Mouse (Mus musculus): ENCODE results near the gene Rpusd3. TPM values are rescaled to one million over a fixed set of nuclear protein-coding genes. Genes with fewer than 3 reads are reported as not detected.

The Rpusd3 gene
- polyA plus RNA-seq, 1 experiment from 2014 or later: 19.2 TPM

DNA sequence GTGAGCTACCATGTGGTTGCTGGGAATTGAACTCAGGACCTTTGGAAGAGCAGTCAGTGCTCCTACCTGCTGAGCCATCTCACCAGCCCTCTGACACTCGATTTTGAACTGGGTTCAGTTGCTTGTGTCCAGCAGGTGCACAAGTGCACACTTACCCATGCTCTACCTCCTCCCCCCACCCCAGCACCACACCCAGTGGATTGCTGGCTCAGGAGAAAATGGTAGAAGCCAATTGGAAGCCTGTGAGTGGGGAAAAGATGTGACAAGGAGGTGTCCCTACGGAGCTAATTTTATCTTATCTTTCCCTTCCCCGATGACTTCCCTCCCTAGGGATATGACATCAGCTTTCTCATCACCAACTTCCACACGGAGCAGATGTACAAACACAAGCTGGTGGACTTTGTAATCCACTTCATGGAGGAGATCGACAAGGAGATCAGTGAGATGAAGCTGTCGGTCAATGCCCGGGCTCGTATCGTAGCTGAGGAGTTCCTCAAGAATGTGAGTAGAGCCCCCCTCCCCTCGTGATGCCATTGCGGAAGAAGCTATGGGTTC, 33.9 kb downstream of the Rpusd3 start:
- Histone ChIP-seq H3K9ac (no peak overlapping the region), H3K36me3 (peaks cover 99% of the 10 kb centered on the region), H3K9me3 (replicated peaks) (no peaks in the 10 kb centered on the region), H3K4me1 (replicated peaks) (peaks cover 10% of the 10 kb centered on the region), H3K27me3 (no peaks in the 10 kb centered on the region), H3K27ac (0 out of 2 replicates have a peak overlapping the region, but pooled peaks have one; percentile 16), H3K4me2 (no peak overlapping the region), H3K4me3 (replicated peaks) (no peak overlapping the region)
- DNase-seq: no peak
- WGBS (ENCODE audit: insufficient replicate concordance): 77% methylated on average over 11 of the region's 11 CpGs
- no peak for ATAC-seq (ENCODE audit: low read depth)

DNA sequence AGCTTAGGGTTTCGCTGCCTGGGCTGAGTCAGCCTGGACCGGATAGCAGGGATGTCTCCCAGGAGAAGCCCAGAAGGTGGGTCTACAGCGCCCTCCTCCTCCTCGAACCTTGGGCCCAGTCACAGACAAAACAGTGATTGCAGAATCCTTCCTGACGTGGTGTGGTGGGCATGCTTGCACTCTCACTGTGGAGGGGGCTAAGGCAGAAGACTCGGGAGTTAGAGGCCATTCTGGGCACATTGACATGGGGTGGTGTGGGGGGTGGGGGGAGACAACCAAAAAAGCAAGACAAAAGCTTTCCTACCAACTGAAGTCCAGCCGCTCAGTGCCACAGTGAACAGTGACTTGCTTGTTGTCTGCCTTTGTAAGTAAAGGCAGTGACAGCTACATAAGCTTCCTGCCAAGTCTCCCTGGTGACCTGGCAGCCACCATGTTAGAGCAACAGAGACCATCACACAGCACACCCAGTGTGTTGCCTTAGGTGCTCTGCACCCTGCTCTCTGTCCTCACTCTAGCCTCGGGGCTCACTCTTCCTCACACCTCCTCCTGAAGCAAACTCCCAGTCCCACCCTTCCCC, 34.7 kb downstream of the Rpusd3 start:
- Histone ChIP-seq H3K4me1 (replicated peaks) (peaks cover 18% of the 10 kb centered on the region), H3K9me3 (replicated peaks) (no peaks in the 10 kb centered on the region), H3K27me3 (no peaks in the 10 kb centered on the region), H3K36me3 (peaks cover 93% of the 10 kb centered on the region), H3K4me2 (no peak overlapping the region), H3K27ac (no peak overlapping the region), H3K4me3 (replicated peaks) (no peak overlapping the region), H3K9ac (no peak overlapping the region)
- DNase-seq: no peak
- WGBS (ENCODE audit: insufficient replicate concordance): 81% methylated on average over 8 of the region's 8 CpGs
- ATAC-seq (ENCODE audit: low read depth): no peak

DNA sequence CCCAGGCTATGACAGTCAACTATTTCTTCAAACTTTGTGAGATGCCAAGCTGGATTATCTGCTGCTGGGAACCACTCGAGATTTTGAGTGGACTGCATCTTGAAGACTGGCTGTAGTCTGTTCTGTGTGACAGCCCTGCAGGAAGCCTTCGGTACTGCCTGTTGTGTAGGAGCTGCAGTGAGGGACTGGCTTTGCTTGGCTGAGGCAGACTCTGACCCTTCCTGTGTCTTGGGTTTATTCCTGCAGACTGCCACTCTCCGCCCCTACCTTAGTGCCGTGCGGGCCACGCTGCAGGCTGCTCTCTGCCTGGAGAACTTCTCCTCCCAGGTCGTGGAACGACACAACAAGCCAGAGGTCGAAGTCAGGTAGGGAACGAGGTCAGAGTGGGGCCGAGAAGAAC, 38.7 kb downstream of the Rpusd3 start:
- H3K36me3 ChIP-seq: peaks cover 60% of the 10 kb centered on the region
- no peak for DNase-seq
- H3K4me2 ChIP-seq: peak overlapping the region; percentile 88

DNA sequence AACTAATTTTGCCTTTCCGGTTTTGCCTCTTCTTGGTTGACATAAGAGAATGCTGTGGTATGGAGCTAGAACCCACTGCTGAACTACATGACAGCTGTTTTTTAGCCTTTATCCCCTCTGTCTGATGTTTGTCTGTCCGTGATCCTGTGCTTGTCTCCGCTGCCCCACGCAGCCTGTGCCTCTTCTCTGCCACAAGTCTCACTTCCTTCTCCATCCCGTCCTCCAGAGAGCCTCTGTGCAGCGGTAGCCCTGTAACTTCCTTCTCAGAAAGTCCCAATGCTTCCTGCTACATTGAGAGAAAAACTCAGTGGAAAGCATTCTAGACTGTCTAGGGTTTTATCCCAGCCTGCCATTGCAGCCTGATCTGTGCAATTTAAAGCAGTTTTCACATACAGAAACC, 39.9 kb downstream of the Rpusd3 start:
- no peaks in the 10 kb centered on the region for H3K9me3 ChIP-seq (replicated peaks)
- H3K4me3 ChIP-seq (replicated peaks): peak overlapping the region; percentile 99
- no peaks in the 10 kb centered on the region for H3K27me3 ChIP-seq
- H3K4me2 ChIP-seq: peak overlapping the region; percentile 88
- peak overlapping the region; percentile 98 for H3K9ac ChIP-seq
- no peak for ATAC-seq (ENCODE audit: low read depth)
- DNase-seq: no peak
- WGBS (ENCODE audit: insufficient replicate concordance): 16% methylated on average over 6 of the region's 6 CpGs
- peaks cover 54% of the 10 kb centered on the region for H3K4me1 ChIP-seq (replicated peaks)
- H3K27ac ChIP-seq: peak overlapping the region; percentile 93
- H3K36me3 ChIP-seq: peaks cover 60% of the 10 kb centered on the region

More for the DNA sequence above, 38.7 kb downstream of the Rpusd3 start:
- WGBS (ENCODE audit: insufficient replicate concordance): 89% methylated on average over 11 of the region's 11 CpGs
- no peak overlapping the region for H3K27ac ChIP-seq
- peaks cover 45% of the 10 kb centered on the region for H3K4me1 ChIP-seq (replicated peaks)
- H3K9me3 ChIP-seq (replicated peaks): no peaks in the 10 kb centered on the region
- no peak overlapping the region; the same call in 1 of the 2 replicates for H3K9ac ChIP-seq
- H3K4me3 ChIP-seq (replicated peaks): no peak overlapping the region; the same call in 1 of the 2 replicates
- no peaks in the 10 kb centered on the region for H3K27me3 ChIP-seq
- no peak for ATAC-seq (ENCODE audit: low read depth)

DNA sequence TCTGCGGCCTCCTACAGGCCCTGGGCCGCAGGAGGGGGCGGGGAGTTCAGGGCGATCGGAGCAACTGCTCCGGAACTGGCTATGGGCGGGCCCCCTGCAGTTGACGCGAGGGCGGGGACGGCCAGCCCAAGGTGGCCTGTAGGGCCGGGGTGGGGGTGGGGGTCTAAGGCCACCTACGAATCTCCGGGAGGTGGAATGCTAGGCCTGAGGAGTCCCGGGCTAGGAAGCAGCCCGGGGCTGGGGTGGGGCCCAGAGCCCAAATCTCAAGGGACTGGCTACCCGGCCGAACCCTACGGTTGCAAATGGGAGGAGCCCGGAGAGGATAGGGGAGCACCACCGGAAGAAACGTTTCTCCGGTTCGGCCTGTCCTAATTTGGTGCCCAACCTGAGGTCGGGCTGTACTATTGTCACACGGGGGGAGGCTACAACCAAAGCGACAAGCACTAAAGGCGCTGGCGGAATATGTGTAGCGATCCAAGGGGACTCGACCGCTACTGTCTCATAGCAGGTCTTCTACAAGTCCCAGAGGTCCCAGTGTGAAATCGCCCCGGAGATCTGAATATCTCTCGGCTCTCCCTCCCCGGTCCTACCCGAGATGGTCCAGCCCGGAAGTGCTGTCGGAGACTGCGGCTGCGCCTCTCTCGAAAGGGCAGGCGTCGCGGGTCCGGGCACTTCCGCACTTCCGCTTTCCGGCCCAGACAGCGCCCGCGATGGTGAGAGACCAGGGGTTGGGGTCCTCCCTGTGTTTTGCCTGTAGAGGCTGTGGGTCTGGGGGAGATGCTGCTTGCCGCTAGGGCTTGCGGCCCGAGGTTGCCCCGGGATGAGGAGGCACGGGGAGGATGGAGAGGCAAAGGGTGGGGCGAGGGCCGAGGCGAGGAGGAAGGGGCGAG, 41.4 kb downstream of the Rpusd3 start, which contains the start of the genes Tada3 and Arpc4:
Tada3 (minus strand) TSS at position 388 of the 890 bp plus-strand sequence.
Arpc4 (plus strand) TSS at position 620 of the 890 bp plus-strand sequence.
- Histone ChIP-seq H3K4me3 (replicated peaks) (peak within 1 kb of the TSS; percentile 99), H3K4me2 (peak within 1 kb of the TSS; percentile 88), H3K9me3 (replicated peaks) (no peaks in the 10 kb centered on the region), H3K4me1 (replicated peaks) (peaks cover 69% of the 10 kb centered on the region), H3K27ac (peak within 1 kb of the TSS; percentile 93), H3K27me3 (no peaks in the 10 kb centered on the region), H3K36me3 (peaks cover 58% of the 10 kb centered on the region), H3K9ac (peak within 1 kb of the TSS; percentile 98)
- under 1% methylated on average over 60 of the region's 61 CpGs for WGBS (ENCODE audit: insufficient replicate concordance)
- DNase-seq (peak; percentile 90), ATAC-seq (ENCODE audit: low read depth) (peak; percentile 93)

DNA sequence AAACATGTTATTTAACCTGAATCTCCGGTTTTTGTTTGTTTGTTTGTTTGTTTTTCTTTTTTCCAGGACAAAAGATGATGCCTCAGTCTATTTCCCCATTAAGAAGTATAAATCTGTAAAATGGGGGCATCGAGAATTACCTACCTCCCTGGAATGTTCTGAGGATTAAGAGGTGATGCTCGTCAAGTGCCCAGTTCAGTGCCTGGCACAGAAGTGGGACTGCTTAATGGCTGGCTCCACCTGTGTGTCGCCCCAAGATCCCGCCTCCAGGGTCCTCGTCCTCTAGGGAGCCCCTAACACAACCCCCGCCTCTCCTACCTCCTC, 42.0 kb downstream of the Rpusd3 start:
- peak overlapping the region; percentile 98 for H3K9ac ChIP-seq
- peak overlapping the region; percentile 99 for H3K4me3 ChIP-seq (replicated peaks)
- 6% methylated on average over 7 of the region's 7 CpGs for WGBS (ENCODE audit: insufficient replicate concordance)
- no peak for ATAC-seq (ENCODE audit: low read depth)
- DNase-seq: no peak
- H3K4me1 ChIP-seq (replicated peaks): peaks cover 75% of the 10 kb centered on the region
- H3K9me3 ChIP-seq (replicated peaks): no peaks in the 10 kb centered on the region
- peak overlapping the region; percentile 93 for H3K27ac ChIP-seq
- H3K4me2 ChIP-seq: peak overlapping the region; percentile 88
- H3K36me3 ChIP-seq: peaks cover 58% of the 10 kb centered on the region
- H3K27me3 ChIP-seq: no peaks in the 10 kb centered on the region

DNA sequence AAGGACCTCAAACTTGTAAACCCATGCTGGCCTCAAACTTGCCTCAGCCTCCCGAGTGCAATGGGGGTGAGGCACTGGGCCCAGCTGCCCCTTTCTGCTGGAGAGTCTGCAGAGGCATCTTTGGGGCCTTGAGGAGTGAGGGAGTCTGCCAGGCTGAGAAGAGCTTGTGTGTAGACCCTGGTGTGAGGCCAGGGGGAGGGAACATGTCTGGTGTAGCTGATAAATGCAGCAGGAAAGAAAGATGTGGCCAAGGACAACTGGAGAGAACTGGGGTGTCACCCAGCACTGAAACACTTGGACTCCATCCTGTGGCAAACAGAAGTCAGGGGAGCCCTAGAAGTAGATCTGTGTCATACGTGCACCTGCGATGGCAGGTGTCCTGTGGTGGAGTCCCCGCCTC, 45.6 kb downstream of the Rpusd3 start:
- WGBS (ENCODE audit: insufficient replicate concordance): 37% methylated on average over 4 of the region's 4 CpGs
- DNase-seq (peak; percentile 65), ATAC-seq (ENCODE audit: low read depth) (peak; percentile 38)
- Histone ChIP-seq H3K9me3 (replicated peaks) (no peaks in the 10 kb centered on the region), H3K36me3 (peaks cover 74% of the 10 kb centered on the region), H3K9ac (peak overlapping the region; percentile 46), H3K4me3 (replicated peaks) (peak overlapping the region; percentile 16), H3K4me2 (peak overlapping the region; percentile 51), H3K4me1 (replicated peaks) (peaks cover 50% of the 10 kb centered on the region), H3K27me3 (no peaks in the 10 kb centered on the region), H3K27ac (peak overlapping the region; percentile 83)

DNA sequence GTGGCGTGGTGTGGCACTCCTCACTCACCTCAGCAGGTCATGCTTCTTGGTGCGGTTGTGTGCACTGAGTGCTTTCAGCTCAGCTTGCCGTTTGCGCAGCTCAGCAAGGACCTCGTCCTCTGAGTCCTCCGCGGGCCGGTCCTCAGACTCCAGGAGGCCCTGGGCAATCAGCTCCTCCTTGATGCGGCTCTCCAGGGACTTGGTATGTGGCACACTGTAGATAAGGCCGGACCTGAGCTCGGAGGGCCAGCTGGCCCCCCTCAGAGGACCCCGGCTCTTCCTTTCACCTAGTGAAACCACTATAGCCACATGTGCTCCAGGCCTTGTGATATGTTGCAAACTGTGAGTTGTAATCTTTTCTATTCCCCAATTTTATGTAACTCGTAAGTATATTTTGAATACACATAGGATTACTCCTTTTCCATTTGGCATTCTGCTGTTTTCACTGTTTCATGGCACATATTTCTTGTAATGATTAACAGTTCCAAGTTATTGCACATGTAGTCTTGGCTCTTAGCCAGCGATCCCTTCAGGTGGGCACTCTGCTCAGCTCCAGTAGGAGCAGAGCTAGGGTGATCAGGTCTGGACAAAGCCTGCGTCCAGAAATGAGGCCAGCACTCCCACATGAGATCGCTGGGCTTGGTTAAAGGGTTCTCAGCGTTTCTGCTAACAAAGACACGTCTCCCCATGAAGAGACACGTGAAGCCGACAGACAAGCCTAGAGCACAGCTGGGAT, 48.8 kb downstream of the Rpusd3 start:
- H3K4me3 ChIP-seq (replicated peaks): no peak overlapping the region
- no peak for ATAC-seq (ENCODE audit: low read depth)
- peaks cover 30% of the 10 kb centered on the region for H3K4me1 ChIP-seq (replicated peaks)
- WGBS (ENCODE audit: insufficient replicate concordance): 81% methylated on average over 20 of the region's 20 CpGs
- H3K9ac ChIP-seq: no peak overlapping the region
- no peak for DNase-seq
- H3K4me2 ChIP-seq: no peak overlapping the region
- peaks cover 78% of the 10 kb centered on the region for H3K36me3 ChIP-seq
- no peak overlapping the region for H3K27ac ChIP-seq
- H3K27me3 ChIP-seq: no peaks in the 10 kb centered on the region
- no peaks in the 10 kb centered on the region for H3K9me3 ChIP-seq (replicated peaks)

DNA sequence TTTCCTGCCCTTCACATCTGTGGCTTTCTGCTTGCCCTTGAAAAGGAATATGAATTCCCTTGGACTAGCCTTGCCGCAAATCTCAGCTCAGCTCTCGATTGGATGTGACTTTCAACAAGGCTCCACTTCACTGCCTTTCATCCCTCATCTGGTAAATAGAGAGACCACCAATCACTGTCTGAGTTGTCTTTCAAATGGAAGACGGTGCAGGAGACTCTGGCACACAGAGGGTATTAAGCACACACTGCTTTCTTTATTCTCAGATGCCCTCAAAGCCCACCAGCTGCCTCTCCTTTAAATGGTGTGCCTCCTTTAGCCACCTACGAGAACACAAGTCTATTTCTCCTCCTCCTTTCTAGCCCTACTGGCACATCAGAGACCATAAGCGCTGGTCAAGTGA, 50.6 kb downstream of the Rpusd3 start:
- H3K4me1 ChIP-seq (replicated peaks): peaks cover 16% of the 10 kb centered on the region
- no peaks in the 10 kb centered on the region for H3K9me3 ChIP-seq (replicated peaks)
- 71% methylated on average over 5 of the region's 5 CpGs for WGBS (ENCODE audit: insufficient replicate concordance)

DNA sequence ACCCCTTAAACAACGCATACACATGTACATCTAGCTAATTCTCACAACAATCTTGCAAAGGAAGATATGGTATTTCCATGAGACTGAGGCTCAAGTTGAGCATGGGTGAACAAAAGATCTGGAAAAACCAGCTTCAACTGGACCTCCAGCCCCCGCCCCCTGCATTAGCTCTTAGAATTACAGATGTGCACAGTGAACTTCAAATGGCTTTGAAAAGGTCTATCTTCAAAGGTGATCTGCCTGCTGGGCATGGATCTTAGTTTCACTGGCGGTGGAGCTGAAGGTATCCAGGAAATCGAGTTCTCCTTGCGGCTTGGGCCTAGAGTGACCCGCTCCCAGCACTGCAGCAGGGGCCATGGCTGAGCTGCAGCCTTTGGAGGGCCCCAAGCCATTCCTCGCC, 51.0 kb downstream of the Rpusd3 start:
- H3K9ac ChIP-seq: no peak overlapping the region
- H3K4me1 ChIP-seq (replicated peaks): peaks cover 11% of the 10 kb centered on the region
- H3K9me3 ChIP-seq (replicated peaks): no peaks in the 10 kb centered on the region
- H3K4me3 ChIP-seq (replicated peaks): no peak overlapping the region
- 83% methylated on average over 7 of the region's 7 CpGs for WGBS (ENCODE audit: insufficient replicate concordance)
- H3K36me3 ChIP-seq: peaks cover 56% of the 10 kb centered on the region
- no peak overlapping the region for H3K4me2 ChIP-seq
- no peak for ATAC-seq (ENCODE audit: low read depth)
- H3K27me3 ChIP-seq: no peaks in the 10 kb centered on the region
- H3K27ac ChIP-seq: no peak overlapping the region
- no peak for DNase-seq

More for the DNA sequence above, 50.6 kb downstream of the Rpusd3 start:
- ATAC-seq (ENCODE audit: low read depth) (no peak), DNase-seq (no peak)
- no peak overlapping the region for H3K9ac ChIP-seq
- no peak overlapping the region for H3K4me3 ChIP-seq (replicated peaks)
- H3K27me3 ChIP-seq: no peaks in the 10 kb centered on the region
- H3K4me2 ChIP-seq: no peak overlapping the region
- peaks cover 60% of the 10 kb centered on the region for H3K36me3 ChIP-seq
- no peak overlapping the region for H3K27ac ChIP-seq

DNA sequence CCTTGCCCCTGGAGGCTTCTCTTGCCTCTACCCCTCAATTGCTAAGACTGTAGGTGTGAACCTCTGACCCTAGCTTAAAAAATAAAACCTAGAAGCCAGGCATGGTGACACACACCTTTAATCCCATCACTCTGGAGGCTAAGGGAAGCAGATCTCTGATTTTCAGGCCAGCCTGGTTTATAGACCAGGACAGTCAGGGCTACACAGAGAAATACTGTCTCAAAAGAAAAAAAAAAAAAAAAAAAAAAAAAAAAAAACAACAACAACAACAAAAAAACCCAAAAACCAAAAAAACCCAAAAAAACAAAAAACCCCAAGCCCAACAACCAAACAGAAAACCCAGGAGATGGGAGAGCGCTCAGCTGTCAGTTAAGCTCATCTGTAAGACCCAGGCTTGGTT, 51.6 kb downstream of the Rpusd3 start:
- no peaks in the 10 kb centered on the region for H3K9me3 ChIP-seq (replicated peaks)
- H3K27me3 ChIP-seq: no peaks in the 10 kb centered on the region
- H3K4me1 ChIP-seq (replicated peaks): peaks cover 6% of the 10 kb centered on the region
- 83% methylated on average over 1 of the region's 1 CpGs for WGBS (ENCODE audit: insufficient replicate concordance)
- no peak overlapping the region for H3K4me3 ChIP-seq (replicated peaks)
- peaks cover 52% of the 10 kb centered on the region for H3K36me3 ChIP-seq
- no peak overlapping the region for H3K27ac ChIP-seq
- DNase-seq (no peak), ATAC-seq (ENCODE audit: low read depth) (no peak)
- H3K9ac ChIP-seq: no peak overlapping the region
- H3K4me2 ChIP-seq: no peak overlapping the region

All from liver, embryonic 13.5 days (tissue).